Mouse (Mus musculus): Measurements from ENCODE around the gene Cdh9.

Cdh9 gene

GRCm38 (mm10) chr15:16728470-16729011 lies at the start of gene Cdh9:
Gene Cdh9, plus strand, starts transcription at chr15:16728756.
- DNase-seq (ENCODE audit: low spot score): no peak

GRCm38 (mm10) chr15:16679096-16679495 lies 49.5 kb upstream of the Cdh9 start:
- DNase-seq (ENCODE audit: low spot score): no peak

DNA sequence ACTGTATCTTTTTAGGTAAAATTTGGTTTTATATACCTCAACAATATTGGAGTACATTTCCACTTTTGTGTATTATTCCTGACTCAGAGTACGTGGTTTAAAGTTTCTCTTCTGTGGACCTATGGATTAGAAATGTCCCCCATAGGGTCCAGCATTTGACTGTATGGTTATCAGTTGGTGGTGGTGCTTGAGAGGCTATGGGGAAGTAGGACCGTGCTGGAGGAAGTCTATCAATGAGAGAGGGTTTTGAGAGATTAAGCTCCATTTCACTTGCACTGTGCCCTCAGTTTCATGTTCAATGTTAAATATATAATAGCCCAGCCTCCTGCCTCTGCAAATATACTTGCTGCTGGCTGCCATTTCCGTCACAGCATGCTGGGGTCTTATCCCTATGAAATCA lies 28.7 kb upstream of the Cdh9 start:
- no peak for DNase-seq (ENCODE audit: low spot score)

DNA sequence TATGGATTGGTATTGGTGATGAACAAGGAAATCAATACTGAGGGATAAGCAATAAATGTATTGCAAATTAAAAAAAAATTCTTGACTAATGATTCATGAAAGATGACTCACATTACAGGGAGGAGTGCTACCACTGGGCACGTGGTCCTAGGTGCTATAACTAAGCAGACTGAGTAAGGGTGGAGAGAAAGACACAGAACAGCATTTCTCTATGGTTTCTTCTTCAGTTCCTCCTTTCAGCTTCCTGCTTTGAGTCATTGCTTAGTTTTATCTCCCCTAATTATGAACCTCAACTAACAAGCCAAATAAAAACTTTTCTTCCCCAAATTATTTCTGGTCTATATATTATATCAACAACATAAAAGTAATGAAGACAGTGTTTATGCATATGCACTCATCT lies 26.2 kb upstream of the Cdh9 start:
- no peak for DNase-seq (ENCODE audit: low spot score)

GRCm38 (mm10) chr15:16739088-16739487 lies 10.5 kb downstream of the Cdh9 start:
- DNase-seq (ENCODE audit: low spot score): no peak

- no peak for DNase-seq (ENCODE audit: low spot score)
Observed at GRCm38 (mm10) chr15:16746672-16747071, 18.1 kb downstream of the Cdh9 start.

- no peak for DNase-seq (ENCODE audit: low spot score)
Observed at GRCm38 (mm10) chr15:16763252-16763651, 34.7 kb downstream of the Cdh9 start.

- DNase-seq (ENCODE audit: low spot score): no peak
Observed at GRCm38 (mm10) chr15:16784575-16784974, 56.0 kb downstream of the Cdh9 start.

GRCm38 (mm10) chr15:16792857-16793256 lies 64.3 kb downstream of the Cdh9 start:
- no peak for DNase-seq (ENCODE audit: low spot score)

DNA sequence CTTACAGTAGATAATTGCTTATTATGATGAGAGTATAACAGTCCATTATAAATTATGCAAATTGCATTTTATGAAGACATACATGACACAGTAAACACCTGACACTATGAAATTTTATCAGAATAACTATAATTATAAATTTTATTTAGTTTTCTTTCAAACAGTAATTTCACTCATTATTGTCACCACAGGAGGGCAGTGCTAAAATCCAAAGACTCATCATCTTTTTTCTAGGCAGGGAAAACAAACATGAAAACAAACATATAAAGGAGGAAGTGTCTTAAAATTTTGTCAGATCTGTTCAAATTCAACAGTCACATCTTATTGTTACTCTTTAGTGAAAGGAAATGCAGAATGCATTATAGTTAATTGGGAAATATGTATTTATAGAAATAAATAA lies 72.7 kb downstream of the Cdh9 start:
- DNase-seq (ENCODE audit: low spot score): no peak

- no peak for DNase-seq (ENCODE audit: low spot score)
Observed at GRCm38 (mm10) chr15:16810787-16811186, 82.2 kb downstream of the Cdh9 start.

GRCm38 (mm10) chr15:16814035-16814434 lies 85.5 kb downstream of the Cdh9 start:
- DNase-seq (ENCODE audit: low spot score): no peak

GRCm38 (mm10) chr15:16834761-16835160 lies 106.2 kb downstream of the Cdh9 start:
- no peak for DNase-seq (ENCODE audit: low spot score)

GRCm38 (mm10) chr15:16882542-16882941 lies 154.0 kb downstream of the Cdh9 start:
- DNase-seq (ENCODE audit: low spot score): no peak

DNA sequence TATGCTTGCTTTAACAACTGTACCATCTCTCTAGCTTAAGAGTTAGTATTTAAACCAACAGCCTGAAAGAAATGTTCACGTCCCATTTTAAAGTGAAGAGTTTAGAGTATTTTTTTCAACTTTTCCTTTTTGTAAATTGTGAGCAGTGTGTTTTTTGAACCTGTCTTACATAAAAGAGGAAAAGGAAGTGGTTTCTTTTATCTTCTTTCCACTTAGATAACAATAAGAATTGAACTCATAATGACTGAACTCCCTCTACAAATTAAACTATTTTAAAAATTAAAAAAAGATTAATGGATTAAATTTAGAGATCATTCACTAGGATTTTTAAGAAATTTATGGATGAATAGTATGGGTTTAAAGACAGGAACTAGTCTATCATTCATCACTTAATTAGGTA lies 168.1 kb downstream of the Cdh9 start:
- no peak for DNase-seq (ENCODE audit: low spot score)
